Mouse (Mus musculus) midbrain, embryonic 16.5 days (tissue): ENCODE data around the gene Mllt11. TPM values are rescaled to one million over a fixed set of nuclear protein-coding genes. Genes with fewer than 3 reads are reported as not detected.
A peak's percentile ranks its signal among the peaks of the same experiment; 100 is the strongest.

Experiments
- ATAC-seq: fragments of 200-750 bp; cut with Nextera tagmentation; 2 replicates; pipeline ENCODE4 v1.8.0; 2017; ENCODE audit warnings: moderate TSS enrichment
- H3K27ac ChIP-seq: fragments of 300-500 bp; sonication (generic); 2 replicates; pipeline ENCODE4 v1.5.1; 2014; ENCODE audit warnings: mild to moderate bottlenecking, low read length, mixed read lengths
- H3K27me3 ChIP-seq: fragments of 300-500 bp; sonication (generic); 2 replicates; pipeline ENCODE4 v1.6.1; 2014; ENCODE audit warnings: low read depth, low read length, mixed read lengths; ENCODE audit not compliant: control insufficient read depth, insufficient read depth
- H3K36me3 ChIP-seq: fragments of 300-500 bp; sonication (generic); 2 replicates; pipeline ENCODE4 v1.6.1; 2014; ENCODE audit warnings: mild to moderate bottlenecking, low read length, moderate library complexity, mixed read lengths; ENCODE audit not compliant: control insufficient read depth, insufficient read depth
- H3K4me1 ChIP-seq: fragments of 300-500 bp; sonication (generic); 2 replicates; pipeline ENCODE4 v1.6.1; 2014; ENCODE audit warnings: mild to moderate bottlenecking, low read length, mixed read lengths; ENCODE audit not compliant: control insufficient read depth, insufficient read depth
- H3K4me2 ChIP-seq: fragments of 300-500 bp; sonication (generic); 2 replicates; pipeline ENCODE4 v1.6.1; 2014; ENCODE audit warnings: mild to moderate bottlenecking, low read length, mixed read lengths
- H3K4me3 ChIP-seq: fragments of 300-500 bp; sonication (generic); 2 replicates; pipeline ENCODE4 v1.5.1; 2014; ENCODE audit warnings: low read depth, mild to moderate bottlenecking, low read length, moderate library complexity, mixed read lengths
- H3K9ac ChIP-seq: fragments of 300-500 bp; sonication (generic); 2 replicates; pipeline ENCODE4 v1.6.1; 2014; ENCODE audit warnings: low read depth, low read length, mixed read lengths
- H3K9me3 ChIP-seq: fragments of 300-500 bp; sonication (generic); replicated peaks from 2 replicates; pipeline ENCODE4 v1.6.1; 2014; ENCODE audit warnings: mild to moderate bottlenecking, low read length, mixed read lengths; ENCODE audit not compliant: control insufficient read depth, poor library complexity, severe bottlenecking
- WGBS: fragments of 180-500 bp; shearing (Covaris S2); extraction: QIAGEN DNeasy Blood & Tissue Kit; methylation state at CpG from one replicate; pipeline ENCODE4 v1.1.7; 2014; 5-methylcytosine and 5-hydroxymethylcytosine counted together
- polyA plus RNA-seq: library from polyadenylated mRNA; unstranded; fragments of >200 nt; fragmentation: Nextera tagmentation; extraction: Ambion mirVana; gene quantifications from 2 replicates; pipeline ENCODE4 v1.2.1, GENCODE M21; 2015

Mllt11 gene
- 336 and 438 TPM in 2 replicates for polyA plus RNA-seq

DNA sequence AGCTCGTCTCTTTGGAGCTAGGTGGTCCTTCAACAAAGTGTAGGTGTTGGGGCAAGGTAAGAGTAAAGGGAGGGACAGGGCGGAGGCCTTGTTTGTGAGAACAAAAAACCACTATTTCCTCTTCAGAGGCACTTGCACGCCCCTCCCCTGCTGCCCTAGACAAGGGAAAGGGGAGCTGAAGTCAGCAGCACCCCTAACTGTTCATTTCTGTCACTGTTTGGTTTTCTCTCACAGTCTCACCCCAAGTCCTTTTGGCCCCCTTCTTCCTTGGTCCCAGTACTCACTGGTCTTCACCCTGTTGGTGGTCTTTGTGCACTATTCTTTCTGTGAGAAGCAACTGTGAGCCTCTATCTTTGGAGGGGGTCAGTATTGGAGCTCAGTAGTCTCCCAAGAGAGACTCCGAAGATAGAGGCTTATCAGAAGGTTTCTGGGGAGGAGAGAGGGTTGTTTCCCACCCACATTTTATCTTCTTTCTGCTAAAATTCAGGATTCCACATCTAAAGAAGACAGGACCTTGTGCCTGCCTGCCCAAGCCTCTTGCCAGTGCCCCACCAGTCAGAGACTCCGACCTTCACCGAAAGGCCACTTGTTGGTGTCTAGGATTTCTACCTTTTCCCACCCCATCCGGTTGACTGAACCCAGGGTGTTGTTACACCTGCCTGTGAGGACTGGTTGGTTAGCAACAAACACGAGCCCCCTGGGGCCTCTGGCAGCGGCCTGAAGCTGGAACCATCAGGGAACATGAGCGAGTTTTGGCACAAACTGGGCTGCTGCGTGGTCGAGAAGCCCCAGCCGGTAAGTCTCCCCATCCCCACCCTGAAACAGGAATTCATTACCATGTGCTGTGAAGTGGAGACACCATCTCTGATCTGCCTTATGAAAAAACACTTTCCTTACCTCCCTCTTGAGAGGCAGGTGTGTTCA lies at the start of gene Mllt11:
TSS of gene Mllt11 (minus strand) at position 874 of the 924 bp plus-strand sequence.
- no peaks in the 10 kb centered on the region for H3K9me3 ChIP-seq
- no peaks in the 10 kb centered on the region for H3K27me3 ChIP-seq
- peak within 1 kb of the TSS; percentile 98; the same call in 1 of the 2 replicates for H3K27ac ChIP-seq
- H3K4me1 ChIP-seq: peaks cover 20% of the 10 kb centered on the region
- WGBS: 77% methylated on average over 13 of the region's 13 CpGs
- H3K4me3 ChIP-seq: peak within 1 kb of the TSS; percentile 84; the same call in 1 of the 2 replicates
- H3K4me2 ChIP-seq: peak within 1 kb of the TSS; percentile 89
- H3K36me3 ChIP-seq: peaks cover 41% of the 10 kb centered on the region
- H3K9ac ChIP-seq: peak within 1 kb of the TSS; percentile 17; the same call in 1 of the 2 replicates
- ATAC-seq: no peak

DNA sequence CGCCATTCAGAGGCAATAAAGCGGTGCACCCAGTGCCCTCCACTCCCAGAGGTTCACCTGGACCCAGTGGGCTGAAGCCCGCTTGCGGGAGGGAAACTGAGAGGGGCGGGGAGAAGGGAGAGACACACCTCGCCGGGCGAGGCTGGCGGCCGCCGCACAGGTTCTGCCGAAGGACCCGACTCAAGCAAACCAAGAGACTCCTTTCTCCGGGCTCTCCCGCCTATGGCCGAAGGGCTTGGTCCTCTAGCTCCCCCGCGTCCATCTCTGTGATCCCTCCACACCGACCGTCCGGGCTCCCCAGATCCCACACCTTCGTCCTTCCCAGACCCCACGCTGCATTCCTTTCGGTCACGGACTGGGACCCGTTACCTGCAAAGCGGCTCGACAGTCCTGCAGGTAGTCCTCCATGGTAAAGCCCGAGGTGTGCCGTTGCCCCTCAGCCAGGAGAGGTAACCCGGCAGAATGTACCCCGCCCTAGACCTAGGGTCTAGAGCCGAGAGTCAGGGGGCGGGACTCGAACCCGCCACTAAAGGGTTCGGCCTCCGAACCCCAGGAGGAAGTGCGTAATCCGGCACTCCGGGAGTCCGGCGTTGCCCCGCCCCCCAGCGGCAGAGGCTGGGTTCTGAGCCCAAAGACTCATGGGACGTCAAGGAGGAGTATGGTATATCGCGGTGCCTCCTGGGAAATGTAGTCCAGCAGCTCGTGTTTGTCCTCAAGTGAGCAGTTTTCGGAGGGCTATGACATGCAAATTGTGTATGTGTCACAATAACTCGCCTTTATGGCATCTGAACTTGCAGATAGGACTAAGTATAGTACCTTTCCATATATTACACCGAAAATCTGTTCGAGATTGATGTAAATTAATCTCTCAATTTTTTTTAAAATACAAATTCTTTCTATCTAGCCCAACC lies 49.5 kb upstream of the Mllt11 start, which contains the start of the genes Mindy1 and Prune1:
TSS of gene Mindy1 (plus strand) at position 130 of the 911 bp plus-strand sequence.
TSS of gene Prune1 (minus strand) at position 861 of the 911 bp plus-strand sequence.
- no peaks in the 10 kb centered on the region for H3K36me3 ChIP-seq
- H3K9ac ChIP-seq: peak within 1 kb of the TSS; percentile 84
- H3K4me1 ChIP-seq: peaks cover 22% of the 10 kb centered on the region
- peak; percentile 92 for ATAC-seq
- H3K4me3 ChIP-seq: peak within 1 kb of the TSS; percentile 71
- no peaks in the 10 kb centered on the region for H3K27me3 ChIP-seq
- H3K27ac ChIP-seq: peak within 1 kb of the TSS; percentile 84
- H3K4me2 ChIP-seq: peak within 1 kb of the TSS; percentile 86
- WGBS: under 1% methylated on average over 40 of the region's 53 CpGs
- H3K9me3 ChIP-seq: no peaks in the 10 kb centered on the region

DNA sequence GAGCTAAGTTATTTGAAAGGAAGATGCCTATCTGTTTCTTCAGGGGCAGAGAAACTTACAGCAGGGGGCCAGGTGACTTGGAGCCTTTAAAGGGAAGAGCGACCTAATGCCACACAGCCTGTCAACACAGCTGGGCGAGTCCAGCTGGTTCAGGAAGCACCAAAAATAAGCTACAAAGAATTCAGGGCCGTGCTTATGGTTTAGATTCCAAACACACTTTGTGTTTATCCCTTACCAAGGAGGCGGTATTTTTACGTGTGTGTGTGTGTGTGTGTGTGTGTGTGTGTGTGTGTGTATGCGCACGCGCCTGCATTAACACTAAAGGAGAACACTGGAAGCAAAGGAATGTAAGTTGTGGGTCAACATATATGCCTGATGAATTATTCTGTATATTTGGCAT lies 48.8 kb upstream of the Mllt11 start:
- 32% methylated on average over 8 of the region's 8 CpGs for WGBS
- Histone ChIP-seq H3K4me2 (peak overlapping the region; percentile 86), H3K36me3 (no peaks in the 10 kb centered on the region), H3K9ac (peak overlapping the region; percentile 84), H3K4me3 (peak overlapping the region; percentile 71), H3K4me1 (peaks cover 22% of the 10 kb centered on the region), H3K9me3 (no peaks in the 10 kb centered on the region), H3K27ac (peak overlapping the region; percentile 84), H3K27me3 (no peaks in the 10 kb centered on the region)
- ATAC-seq: no peak

DNA sequence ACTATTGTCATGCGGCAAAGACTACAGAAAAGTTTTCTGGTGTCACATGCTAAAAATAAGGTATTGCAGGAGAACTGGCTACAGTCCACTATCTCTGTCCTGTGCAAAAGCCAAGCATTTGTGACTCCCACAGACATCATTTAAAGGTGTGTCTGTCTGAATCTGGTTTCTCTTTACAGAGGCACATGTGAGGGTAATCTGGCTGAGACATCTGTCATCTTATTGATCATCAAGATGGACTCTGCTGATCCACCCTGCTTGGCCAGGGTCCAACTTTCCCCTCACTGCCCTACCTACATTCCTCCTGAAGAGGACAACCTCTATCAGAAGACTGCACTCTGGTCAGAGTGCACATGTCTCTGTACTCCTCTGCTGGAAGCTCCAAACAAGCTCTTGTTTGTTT lies 45.2 kb upstream of the Mllt11 start:
- no peak overlapping the region for H3K27ac ChIP-seq
- WGBS: 100% methylated on average over 1 of the region's 1 CpGs
- H3K27me3 ChIP-seq: no peaks in the 10 kb centered on the region
- H3K9me3 ChIP-seq: no peaks in the 10 kb centered on the region
- no peaks in the 10 kb centered on the region for H3K36me3 ChIP-seq
- no peak overlapping the region for H3K4me3 ChIP-seq
- no peak overlapping the region for H3K4me2 ChIP-seq
- no peak for ATAC-seq
- H3K4me1 ChIP-seq: peaks cover 5% of the 10 kb centered on the region
- no peak overlapping the region for H3K9ac ChIP-seq

DNA sequence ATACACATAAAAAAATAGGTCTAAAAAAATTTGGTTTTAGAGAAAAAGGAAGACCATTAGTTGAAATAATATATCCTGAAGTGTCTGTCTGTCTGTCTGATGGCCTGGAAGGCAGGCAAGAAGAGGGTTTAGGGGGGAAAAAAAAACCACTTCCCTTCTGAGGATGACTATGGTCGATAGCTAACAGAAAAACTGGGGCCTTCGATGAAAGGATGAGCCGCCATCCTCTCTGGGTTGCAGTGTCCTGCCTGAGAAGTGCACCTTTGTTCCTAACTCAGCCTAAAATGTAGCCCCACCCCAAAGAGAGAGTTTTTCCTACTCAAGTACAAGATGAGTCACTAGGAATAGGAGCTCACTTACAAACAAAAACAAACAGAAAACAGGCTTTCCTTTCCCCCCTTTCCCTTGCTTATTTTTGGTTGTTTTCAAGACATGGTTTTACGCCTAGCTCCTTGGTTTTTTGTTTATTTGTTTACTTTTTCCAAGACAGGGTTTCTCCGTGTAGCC lies 44.5 kb upstream of the Mllt11 start:
- H3K9me3 ChIP-seq: no peaks in the 10 kb centered on the region
- H3K36me3 ChIP-seq: 0 out of 2 replicates have a peak, but pooled peaks cover 2% of the 10 kb centered on the region
- WGBS: 85% methylated on average over 5 of the region's 5 CpGs

DNA sequence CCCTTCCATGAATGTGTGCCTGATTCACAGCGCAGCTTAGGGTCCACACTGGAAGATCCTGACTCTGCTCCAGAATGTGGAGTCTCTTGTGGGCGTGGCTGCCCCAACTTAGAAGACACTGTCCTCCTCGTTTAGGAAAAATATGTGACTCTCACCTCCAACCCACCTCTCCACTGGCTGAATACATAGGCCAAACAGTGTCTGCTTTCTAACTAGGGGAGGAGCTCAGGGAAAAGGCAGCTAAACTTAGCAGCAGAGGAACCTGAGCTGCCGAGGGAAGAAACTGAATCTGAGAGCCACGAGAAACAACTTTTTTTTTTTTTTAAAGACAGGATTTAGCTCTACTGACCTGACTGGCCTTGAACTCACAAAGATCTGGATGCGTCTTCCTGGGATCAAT lies 43.2 kb upstream of the Mllt11 start:
- Histone ChIP-seq H3K9me3 (no peaks in the 10 kb centered on the region), H3K4me3 (no peak overlapping the region), H3K9ac (no peak overlapping the region), H3K27ac (no peak overlapping the region), H3K4me1 (no peaks in the 10 kb centered on the region), H3K4me2 (no peak overlapping the region), H3K36me3 (0 out of 2 replicates have a peak, but pooled peaks cover 2% of the 10 kb centered on the region), H3K27me3 (no peaks in the 10 kb centered on the region)
- no peak for ATAC-seq
- WGBS: 92% methylated on average over 6 of the region's 6 CpGs

More for the DNA sequence above, 44.5 kb upstream of the Mllt11 start:
- no peak overlapping the region for H3K27ac ChIP-seq
- H3K4me1 ChIP-seq: peaks cover 5% of the 10 kb centered on the region
- H3K4me2 ChIP-seq: no peak overlapping the region
- ATAC-seq: no peak
- H3K9ac ChIP-seq: no peak overlapping the region
- H3K4me3 ChIP-seq: no peak overlapping the region
- no peaks in the 10 kb centered on the region for H3K27me3 ChIP-seq

DNA sequence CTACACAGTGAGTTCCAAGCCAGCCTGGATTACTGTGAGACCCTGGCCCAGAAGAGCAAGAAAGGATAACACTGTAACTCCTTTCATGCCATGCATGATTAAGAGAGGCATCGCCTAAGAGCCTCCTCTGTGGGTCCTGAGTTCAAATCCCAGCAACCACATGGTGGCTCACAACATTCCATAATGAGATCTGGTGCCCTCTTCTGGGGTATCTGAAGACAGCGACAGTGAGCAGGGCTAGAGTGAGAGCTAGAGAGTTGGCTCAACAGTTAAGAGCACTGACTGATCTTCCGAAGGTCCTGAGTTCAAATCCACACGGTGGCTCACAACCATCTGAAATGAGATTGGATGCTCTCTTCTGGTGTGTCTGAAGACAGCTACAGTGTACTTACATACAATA lies 42.5 kb upstream of the Mllt11 start:
- Histone ChIP-seq H3K9ac (no peak overlapping the region), H3K4me1 (no peaks in the 10 kb centered on the region), H3K4me2 (no peak overlapping the region), H3K27me3 (no peaks in the 10 kb centered on the region), H3K27ac (no peak overlapping the region), H3K36me3 (0 out of 2 replicates have a peak, but pooled peaks cover 2% of the 10 kb centered on the region), H3K9me3 (no peaks in the 10 kb centered on the region), H3K4me3 (no peak overlapping the region)
- ATAC-seq: no peak
- WGBS: 92% methylated on average over 4 of the region's 4 CpGs

DNA sequence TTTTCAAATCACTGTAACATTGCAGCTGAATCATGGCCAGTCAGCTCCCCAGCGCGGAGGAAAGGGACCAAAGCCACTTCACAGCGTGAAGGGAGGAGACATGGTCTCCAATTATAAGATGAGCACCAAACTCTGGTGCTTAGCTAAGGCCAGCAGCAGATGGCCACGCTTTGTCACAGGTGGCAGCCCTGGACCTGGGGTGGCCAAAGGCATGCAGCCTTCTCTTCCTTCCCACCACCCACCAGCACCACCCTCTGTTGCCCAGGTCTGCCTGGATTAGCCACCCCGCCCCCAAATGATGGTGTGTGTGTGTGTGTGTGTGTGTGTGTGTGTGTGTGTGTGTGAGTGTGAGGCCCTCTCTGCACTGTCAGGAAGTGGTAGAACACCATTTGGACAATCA lies 41.5 kb upstream of the Mllt11 start:
- Histone ChIP-seq H3K27me3 (no peaks in the 10 kb centered on the region), H3K27ac (no peak overlapping the region), H3K9me3 (no peaks in the 10 kb centered on the region), H3K4me2 (no peak overlapping the region), H3K9ac (no peak overlapping the region), H3K36me3 (0 out of 2 replicates have a peak, but pooled peaks cover 2% of the 10 kb centered on the region), H3K4me3 (no peak overlapping the region), H3K4me1 (no peaks in the 10 kb centered on the region)
- no peak for ATAC-seq
- WGBS: 90% methylated on average over 5 of the region's 5 CpGs
